Mouse (Mus musculus) granulocyte monocyte progenitor cell, adult 5-6 weeks (primary cell): ENCODE measurements around the gene Xrra1. TPM values are rescaled to one million over a fixed set of nuclear protein-coding genes. Genes with fewer than 3 reads are reported as not detected.
"Not testable (repeated sequence)": the region's sequence is repeated elsewhere in the genome, so short reads cannot be mapped to it uniquely, and the experiment has no call there.

Experiments
- ATAC-seq: replicated peaks from 2 replicates; pipeline ENCODE4 v1.8.0; 2016; ENCODE audit warnings: mild to moderate bottlenecking, moderate TSS enrichment, inconsistent platforms; ENCODE audit not compliant: poor library complexity, severe bottlenecking
- total RNA-seq, 2 experiments: library from RNA; stranded (forward) in 1 of 2; stranded (reverse) in 1 of 2; fragments of 200-712, 200-1000 nt in 1 of 2; fragments of >200 nt in 1 of 2; fragmentation: Nextera tagmentation in 1 of 2; gene quantifications; 2 replicates each; pipeline ENCODE4 v1.2.3; 2014 to 2017

Gene Xrra1
- total RNA-seq, 2 experiments from 2014 or later = 1.3 TPM; not detected in 1

DNA sequence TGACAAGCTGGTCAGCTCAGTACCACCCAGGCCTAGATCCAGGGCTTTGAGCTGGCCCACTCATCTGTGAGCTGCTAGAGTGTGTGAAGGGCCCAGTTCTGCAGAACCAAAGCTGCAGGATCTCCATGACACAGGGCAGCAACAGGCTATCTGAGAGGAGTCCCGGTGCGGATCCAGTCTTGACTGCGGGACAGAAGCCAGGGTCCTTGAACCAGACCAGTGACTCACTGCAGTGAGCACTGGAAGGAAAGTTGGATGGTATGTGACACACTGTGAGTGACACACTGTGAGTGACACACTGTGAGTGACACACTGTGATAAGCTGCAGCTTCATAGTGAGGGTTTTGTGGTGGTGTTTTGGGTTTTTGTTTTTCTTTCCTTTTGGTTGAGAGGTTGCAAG, 85.6 kb downstream of the Xrra1 start:
- ATAC-seq = no peak

DNA sequence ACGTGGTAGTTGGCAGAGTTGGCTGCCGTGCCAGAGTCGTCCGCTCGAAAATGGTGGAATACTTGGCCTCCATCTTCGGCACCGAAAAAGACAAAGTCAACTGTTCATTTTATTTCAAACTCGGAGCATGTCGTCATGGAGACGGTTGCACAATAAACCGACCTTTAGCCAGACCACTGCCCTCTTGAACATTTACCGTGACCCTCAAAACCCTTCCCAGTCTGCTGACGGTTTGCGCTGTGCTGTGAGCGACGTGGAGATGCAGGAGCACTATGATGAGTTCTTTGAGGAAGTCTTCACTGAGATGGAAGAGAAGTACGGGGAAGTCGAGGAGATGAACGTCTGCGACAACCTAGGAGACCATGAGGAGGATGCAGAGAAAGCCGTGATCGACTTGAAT, 86.1 kb downstream of the Xrra1 start:
- ATAC-seq = not testable (repeated sequence)

DNA sequence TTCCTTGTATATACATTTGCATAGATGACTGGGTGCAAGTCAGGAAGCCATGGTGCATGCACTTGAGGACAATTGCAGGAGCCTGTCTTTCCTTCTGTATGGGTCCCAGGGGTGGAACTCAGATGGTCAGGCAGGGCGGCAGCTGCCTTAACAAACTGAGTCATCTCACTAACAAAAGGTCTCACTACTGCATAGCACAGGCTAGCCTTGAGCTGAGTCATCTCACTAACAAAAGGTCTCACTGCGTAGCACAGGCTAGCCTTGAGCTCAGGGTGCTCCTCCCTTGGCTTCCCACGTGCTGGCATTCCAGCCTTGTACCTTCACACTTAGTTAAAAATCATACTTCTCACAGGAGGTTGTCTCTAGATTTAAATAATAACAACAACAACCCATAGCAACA, 87.0 kb downstream of the Xrra1 start:
- ATAC-seq = no peak

DNA sequence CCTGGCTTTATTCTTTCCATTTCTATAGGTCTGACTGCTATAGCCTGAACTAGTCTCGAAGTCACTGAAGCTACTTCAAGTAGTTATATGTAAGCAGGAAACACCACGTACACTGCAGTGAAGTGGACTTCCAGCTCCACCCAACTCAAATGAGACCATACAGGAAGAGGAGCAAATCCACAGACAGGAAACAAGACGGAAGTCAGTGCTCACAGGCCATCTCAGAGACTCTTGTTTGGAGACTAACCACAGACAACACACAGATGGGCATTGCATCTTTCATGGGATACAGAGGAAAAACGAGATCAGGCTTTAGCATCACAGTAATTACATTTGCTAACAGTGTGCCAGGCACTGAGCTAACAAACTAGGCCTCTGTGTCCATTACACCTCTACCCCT, 87.4 kb downstream of the Xrra1 start:
- 0 out of 2 replicates have a peak, but pooled peaks have one; percentile 5 for ATAC-seq

DNA sequence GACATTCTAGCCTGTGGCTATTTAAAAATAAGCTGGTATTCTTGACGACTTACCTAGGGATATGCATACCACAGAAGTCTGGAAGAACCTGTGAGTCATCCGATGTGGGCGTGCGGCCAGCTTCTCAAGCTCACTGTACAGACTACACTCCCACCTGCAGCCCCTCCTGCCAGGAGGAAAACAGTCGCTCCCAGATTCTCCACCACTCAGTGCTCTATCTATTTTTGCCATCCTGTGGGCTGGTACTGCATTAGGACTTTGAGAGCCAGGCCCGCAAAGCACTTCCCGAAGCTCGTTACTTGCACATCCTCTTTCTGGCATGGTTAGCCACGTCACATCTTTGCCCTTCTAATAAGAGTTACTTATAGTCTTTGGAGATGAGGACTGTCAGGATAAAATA, 88.4 kb downstream of the Xrra1 start:
- peak; percentile 70 for ATAC-seq

DNA sequence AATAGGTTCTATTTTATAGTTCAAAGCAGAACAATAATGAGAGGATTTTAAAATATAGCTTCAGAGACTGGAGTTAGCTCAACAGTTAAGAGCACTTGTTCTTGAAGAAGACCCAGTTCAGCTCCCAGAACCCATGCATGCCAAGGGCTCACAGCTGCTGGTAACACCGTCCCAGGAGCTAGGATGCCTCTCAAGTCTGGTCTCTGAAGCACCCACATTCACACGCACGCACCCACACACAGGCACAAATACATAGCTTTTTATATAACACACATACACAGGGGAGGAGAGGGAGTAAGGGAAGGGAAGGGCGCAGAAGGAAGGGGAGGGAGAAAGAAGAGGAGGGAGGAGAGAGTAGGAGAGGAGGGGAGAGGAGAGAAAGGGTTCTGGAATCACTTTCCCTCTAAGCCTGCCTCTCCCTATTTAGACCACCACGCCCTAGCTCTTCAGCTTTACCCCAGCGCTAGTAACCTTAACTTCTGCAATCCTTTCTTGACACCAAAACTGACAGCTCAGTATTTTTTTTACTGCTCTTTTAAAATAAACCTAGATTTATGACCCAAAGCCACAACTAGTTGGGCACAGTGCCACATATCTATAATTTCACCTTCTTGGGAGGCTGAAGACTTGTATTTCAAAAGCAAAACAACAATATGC, 94.7 kb downstream of the Xrra1 start:
- no peak for ATAC-seq

DNA sequence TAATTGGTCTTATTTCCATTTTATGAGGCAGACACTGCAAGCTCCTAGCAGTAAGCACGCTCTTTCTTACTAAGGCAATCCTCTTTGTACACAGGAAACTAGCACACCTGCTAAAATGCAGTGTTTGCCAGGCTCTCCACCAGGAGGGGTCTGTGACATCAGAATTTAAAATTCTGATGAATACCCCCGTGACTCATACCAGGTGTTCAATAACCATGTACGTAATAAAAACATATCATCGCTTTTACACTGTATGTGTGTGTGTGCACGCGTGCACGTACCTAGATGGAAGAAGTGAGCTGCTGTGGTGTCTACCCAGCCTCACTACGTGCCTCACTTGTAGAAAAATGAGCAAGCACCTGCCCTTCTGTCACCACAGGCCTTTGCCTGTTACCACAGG, 95.3 kb downstream of the Xrra1 start:
- no peak for ATAC-seq

DNA sequence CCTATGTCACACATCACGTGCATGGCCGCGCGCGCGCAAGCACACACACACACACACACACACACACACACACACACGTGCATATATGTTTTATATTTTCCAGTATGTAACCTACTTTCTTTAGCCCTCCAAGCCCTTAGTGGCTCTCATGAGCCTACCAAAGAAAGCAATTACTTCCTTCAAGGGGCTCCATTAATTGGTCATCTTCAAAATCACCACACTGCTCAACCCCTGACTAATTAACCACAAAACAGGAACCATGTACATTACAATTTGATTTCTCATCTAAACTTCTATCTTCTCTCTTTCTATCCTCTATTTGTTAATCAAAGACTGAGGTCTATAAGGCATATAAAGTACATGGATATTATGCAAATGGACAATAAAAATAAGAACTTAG, 97.2 kb downstream of the Xrra1 start:
- peak; percentile 88 for ATAC-seq

DNA sequence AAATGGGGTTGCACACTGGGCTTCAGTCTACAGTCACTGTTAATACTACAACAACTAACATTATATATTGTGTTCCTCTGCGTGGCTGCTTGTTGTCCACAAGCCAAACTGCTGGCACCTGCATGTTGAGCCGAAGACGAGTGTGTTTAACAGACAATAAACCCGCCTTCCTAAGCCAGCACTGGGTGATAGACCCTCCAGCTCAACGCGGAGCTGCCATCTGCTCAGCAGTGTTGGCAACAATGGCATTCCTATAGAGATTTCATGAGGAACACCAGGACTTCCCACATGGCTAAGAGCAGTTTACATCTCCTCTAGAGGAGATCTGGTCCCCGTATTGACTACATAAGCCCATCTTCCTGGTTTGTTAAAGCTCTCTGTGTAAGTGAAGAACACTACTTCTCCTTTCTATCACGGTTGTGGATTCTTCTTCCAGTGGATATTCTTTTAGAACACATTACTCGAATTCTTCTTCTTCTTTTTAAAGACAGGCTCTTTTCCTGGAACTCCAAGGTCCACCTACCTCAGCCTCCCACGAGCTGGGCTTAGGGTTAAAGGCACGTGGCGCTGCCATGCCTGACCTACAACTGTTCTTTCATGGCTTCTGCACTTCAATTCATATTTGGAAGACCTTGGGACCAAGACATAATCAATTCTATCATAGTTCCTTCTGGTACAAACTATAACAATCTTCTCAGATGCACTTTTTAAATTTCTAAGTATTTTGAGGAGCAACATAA, 98.5 kb downstream of the Xrra1 start:
- ATAC-seq = peak; percentile 49

DNA sequence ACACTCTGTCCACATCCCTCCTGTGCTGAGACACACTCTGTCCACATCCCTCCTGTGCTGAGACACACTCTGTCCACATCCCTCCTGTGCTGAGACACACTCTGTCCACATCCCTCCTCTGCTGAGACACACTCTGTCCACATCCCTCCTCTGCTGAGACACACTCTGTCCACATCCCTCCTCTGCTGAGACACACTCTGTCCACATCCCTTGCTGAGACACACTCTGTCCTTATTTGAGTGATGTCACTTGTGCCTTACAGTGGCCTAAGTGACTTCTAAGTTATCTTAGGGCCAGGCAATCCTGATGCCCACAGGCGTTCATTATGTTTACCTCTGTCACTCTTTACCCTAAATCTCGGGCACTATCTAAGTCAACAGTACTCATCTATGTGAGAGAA, 101.7 kb downstream of the Xrra1 start:
- ATAC-seq = not testable (repeated sequence)

DNA sequence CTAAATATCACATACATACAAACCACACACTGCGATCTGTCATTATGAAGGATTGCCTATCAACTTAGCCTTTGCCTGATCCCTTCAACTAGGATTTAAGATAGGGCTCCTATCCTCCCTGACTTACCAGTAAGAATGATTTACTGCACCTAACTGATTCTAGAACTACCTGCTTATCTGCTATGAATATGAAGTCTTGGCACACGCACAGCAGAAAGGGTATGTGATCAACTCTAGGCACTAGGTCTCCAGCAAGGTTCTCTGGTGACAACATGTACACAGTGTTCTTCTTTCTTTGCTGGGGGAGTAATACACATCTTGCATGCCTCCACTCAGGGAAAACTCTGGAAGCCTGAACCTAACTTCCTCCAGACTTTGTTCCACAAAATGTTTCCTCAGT, 102.6 kb downstream of the Xrra1 start:
- ATAC-seq = no peak

DNA sequence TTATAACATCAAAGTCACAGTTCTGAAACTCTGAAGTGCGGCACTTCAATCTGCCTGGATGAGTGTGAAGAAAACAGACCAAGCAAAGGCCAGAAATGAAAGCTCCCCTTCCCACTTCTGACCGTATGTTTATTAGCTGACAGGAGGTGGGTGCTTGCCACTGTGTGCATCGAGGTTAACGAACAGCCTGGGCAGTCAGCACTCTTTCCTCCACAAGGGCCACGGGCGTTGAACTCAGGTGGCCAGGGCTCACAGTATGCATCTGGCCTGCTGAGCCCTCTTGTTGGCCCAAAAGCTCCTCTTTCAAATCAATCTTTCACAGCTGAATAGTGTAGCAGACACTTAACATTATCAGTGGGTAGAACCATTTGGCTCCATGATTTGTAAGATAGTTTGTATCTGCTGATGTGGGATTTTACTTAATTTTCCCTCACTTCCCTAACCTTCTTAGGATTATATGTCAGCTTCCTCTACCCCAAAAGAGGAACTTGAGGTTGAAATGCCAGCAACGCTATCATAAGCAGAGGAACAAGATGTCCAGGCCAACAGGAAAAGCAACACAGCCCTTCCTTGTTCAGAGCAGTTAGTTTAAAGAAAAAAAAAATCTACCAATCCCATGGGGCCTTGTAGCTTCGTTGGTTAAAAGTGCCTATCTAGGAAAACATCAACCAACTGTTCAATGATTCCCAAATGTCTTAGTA, 103.8 kb downstream of the Xrra1 start:
- ATAC-seq = peak; percentile 91

DNA sequence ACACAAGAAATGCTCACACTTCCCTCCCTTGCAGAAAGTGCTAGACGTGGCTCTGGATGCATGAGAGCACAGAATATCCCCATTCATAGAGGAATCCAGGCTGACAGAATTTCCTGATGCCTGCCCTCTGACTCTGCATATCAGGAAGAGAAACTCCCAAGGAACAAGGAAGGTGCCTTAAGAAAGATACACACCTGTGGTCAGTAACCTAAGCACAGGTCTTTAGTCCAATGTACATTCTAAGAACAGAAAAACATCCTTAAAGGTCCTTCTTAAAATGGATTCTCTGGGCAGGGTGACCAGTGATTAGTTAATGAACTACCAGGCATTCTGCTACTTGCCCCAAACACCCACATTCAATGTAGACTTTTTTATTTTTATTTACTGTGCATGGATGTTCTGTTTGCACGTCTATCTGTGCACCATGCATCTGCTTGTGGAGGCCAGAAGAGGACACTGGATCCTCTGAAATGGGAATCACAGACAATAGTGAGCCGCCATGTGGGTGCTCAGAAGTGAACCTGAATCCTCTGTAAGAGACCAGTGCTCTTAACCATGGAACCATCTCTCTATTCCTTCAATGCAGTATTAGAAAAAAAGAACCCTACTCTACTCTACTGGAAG, 104.4 kb downstream of the Xrra1 start:
- no peak for ATAC-seq

DNA sequence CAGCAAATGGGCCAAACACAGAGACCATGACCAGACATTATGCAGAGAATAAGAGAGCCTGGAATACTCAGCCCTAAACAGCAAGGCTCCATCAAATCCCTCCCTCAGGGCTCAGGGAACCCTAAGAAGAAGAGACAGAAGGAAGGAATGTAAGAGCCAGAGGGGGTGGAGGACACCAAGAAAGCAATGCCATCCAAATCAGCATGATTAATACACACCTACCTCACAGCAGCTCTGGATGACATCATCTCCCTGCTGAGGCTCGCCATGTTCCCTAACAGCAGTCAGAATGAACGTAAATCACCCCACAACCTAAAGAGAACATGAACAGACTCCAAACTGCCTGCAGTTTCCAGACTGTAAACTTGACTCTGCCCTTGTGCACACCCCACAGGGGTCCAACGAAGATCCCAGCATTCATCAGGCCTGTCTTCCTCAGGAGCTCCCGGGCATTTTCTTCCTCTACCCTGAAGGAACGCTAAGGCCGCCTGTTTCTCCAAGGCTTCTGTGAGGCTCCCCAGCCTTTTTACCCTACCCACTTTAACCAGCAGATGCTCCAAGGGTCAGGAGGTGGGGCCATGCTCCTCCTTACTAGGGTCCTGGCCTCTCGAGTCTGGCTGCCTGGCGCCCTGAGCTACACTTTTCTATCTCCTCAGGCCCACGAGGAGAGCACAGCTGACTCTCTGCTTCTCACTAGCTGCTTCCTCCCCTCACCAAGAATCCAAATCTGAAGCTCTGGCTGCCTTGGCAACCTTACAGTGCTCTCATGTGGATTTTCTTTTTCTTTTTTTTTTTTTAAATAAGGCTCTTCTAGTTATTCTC, 106.3 kb downstream of the Xrra1 start:
- no peak for ATAC-seq

DNA sequence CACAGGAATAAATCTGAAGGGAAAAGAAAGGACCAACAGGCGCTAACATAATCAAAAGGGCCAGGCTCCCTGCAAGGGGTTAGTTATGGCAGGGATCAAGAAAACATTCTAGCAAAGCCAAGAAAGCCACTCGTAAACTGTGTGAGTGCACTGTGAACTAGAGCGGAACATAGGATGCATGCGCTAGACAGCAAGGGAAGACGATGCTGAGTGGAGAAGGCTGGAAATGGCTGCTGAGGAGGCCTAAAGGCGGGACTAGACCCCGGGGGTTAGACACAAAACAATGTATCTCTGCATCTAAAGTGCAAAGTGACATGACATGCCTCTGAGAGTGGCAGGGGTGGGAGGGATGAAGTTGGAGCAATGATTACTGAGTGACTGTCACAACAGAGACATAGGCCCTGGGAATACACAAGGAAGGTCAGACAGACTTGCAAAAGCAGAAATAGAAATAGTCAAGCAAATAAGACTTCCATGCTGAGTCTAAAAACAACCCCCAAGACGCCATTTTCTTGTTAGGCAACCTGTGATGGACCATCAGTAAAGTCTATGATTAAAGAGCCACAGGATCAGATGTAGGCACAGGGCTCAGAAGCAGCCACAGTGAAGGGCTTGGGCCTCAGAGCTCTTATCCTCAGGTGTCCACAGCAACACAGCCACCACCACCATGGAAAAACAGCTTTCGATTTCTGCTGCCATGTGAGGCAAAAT, 107.2 kb downstream of the Xrra1 start:
- no peak for ATAC-seq

Other genes starting within 250 kb of the Xrra1 start
- not detected in 2 replicates for gene Tpbgl, start 232.0 kb upstream of the Xrra1 start, total RNA-seq (2014; fragmentation: Nextera tagmentation)
- not detected in 2 replicates for gene Tpbgl, start 232.0 kb upstream of the Xrra1 start, total RNA-seq (2017)
- not detected in 2 replicates for gene Slco2b1, start 147.8 kb upstream of the Xrra1 start, total RNA-seq (2014; fragmentation: Nextera tagmentation)
- gene Slco2b1, start 147.8 kb upstream of the Xrra1 start, total RNA-seq (2017) = 0.13 TPM in 1 of 2 replicates, not detected in the other
- not detected in 2 replicates for gene Olfr520, start 128.8 kb upstream of the Xrra1 start, total RNA-seq (2014; fragmentation: Nextera tagmentation)
- not detected in 2 replicates for gene Olfr520, start 128.8 kb upstream of the Xrra1 start, total RNA-seq (2017)
- gene Olfr521, start 95.6 kb upstream of the Xrra1 start, total RNA-seq (2014; fragmentation: Nextera tagmentation) = not detected in 2 replicates
- gene Olfr521, start 95.6 kb upstream of the Xrra1 start, total RNA-seq (2017) = not detected in 2 replicates
- 1.7 and 4.6 TPM in 2 replicates for gene Neu3, start 30.7 kb upstream of the Xrra1 start, total RNA-seq (2014; fragmentation: Nextera tagmentation)
- gene Neu3, start 30.7 kb upstream of the Xrra1 start, total RNA-seq (2017) = 0.82 and 1.3 TPM in 2 replicates
- gene Spcs2, start 4.3 kb downstream of the Xrra1 start, total RNA-seq (2014; fragmentation: Nextera tagmentation) = 253 and 308 TPM in 2 replicates
- 268 and 298 TPM in 2 replicates for gene Spcs2, start 4.3 kb downstream of the Xrra1 start, total RNA-seq (2017)
- gene Rnf169, start 121.3 kb downstream of the Xrra1 start, total RNA-seq (2014; fragmentation: Nextera tagmentation) = 15.2 and 18.9 TPM in 2 replicates
- gene Rnf169, start 121.3 kb downstream of the Xrra1 start, total RNA-seq (2017) = 15.7 and 17.9 TPM in 2 replicates
- not detected in 2 replicates for gene Chrdl2, start 147.1 kb downstream of the Xrra1 start, total RNA-seq (2014; fragmentation: Nextera tagmentation)
- gene Chrdl2, start 147.1 kb downstream of the Xrra1 start, total RNA-seq (2017) = not detected in 2 replicates